Mouse (Mus musculus): ENCODE results near the gene Zcchc4.

DNA sequence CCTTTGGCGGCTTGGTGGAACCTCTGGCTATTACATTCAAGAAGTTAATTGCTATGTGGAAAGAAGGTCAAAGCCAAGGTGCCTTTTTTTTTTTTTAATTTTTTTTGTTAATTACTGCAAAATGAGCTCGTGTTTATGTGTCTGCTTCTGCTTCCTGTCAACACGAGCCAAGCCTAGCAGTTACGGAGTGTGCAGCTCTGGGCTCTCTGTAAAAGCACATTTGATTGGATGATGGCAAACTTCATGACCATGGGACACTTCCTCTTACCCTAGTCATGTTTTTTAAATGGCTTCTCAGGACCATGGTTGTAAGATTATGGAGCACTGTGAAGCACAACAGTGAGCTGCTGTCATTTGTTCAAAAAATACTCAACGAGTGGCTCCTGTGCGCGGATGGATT lies 31.8 kb downstream of the Zcchc4 start:
- TF ChIP-seq POLR2A (IDR thresholded peaks at IDR 0.05; ENCODE audit: borderline replicate concordance, extremely low read depth, insufficient read depth, insufficient read length, poor library complexity, severe bottlenecking) (no peak), CTCF (IDR thresholded peaks at IDR 0.05; ENCODE audit: borderline replicate concordance, extremely low read depth, insufficient read depth, insufficient read length) (no peak)
